Mouse (Mus musculus) ovary, adult 18-20 months (tissue): ENCODE results near the gene Zdhhc21.

Experiments used
- DNase-seq: peaks from one replicate; pipeline ENCODE4 v3.0.0; 2022; ENCODE audit warnings: low spot score, mixed read lengths

Gene Zdhhc21

DNA sequence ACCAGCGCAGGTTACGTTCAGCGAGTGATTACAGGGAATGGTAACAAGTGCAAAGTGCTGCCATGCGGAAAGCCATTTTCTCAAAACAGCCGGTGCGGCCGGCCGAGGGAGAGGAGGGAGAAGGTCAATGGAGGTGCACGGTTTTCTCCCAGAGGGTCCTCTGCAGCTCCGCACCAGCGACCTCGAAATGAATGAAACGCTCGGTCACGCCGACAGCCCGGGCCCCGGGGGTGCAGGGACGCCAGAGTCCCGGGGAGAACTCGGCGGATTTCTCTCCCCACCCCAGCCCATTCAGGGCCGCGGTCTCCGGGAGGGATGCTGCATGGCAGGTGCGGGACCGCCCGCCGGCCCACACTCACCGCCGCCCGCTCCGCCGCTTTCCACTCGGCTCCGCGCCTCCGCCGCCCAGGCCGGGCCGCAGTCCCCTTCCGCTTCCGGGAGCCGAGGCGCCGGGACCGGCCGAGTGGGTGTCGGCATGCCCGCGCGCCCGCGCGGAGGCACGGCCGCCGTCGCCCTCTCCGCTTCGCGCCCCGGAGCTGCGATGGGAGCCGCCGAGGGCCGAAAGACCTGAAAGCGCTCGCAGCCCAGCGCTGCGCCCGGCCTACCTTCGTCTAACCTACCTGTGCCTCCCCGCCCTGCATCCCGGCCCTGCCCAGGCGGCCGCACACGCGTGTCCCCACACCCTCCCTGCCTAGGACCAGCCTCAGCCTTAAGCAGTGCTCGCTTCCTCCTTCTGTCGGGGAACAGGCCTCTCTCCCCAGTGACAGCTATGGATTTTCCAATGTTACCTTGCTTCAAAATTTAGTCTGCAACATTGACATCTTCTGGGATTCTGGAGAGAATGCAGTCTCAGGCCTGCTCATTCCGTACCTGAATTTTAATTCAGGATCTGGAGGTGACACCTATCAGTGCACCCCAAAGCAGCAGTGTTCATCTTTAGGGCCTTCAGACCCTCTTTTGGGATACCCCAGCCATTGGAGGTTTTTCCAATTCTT lies at the start of gene Zdhhc21:
Gene Zdhhc21 (minus strand): TSS at position 828 of the 995 bp plus-strand sequence.
- peak; percentile 71 for DNase-seq

DNA sequence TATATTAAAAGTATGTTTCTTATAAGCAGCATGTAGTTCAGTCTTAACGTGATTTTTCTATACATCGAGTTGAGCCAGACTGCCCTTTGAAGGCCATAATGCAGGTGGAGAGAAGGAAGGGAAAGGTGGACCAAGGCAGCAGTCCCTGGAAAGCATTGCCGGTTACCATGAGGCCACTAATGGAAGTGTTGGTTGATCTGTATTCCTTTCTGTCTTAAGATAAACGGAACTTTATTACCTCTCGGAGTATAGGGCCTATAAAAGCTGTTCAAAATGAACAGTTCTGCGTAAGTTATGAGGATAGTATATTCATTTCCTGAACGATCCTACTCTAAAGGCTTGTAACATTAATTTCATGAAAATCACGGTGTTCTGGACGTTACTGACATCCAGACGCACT lies 35.5 kb upstream of the Zdhhc21 start:
- DNase-seq, result no peak

DNA sequence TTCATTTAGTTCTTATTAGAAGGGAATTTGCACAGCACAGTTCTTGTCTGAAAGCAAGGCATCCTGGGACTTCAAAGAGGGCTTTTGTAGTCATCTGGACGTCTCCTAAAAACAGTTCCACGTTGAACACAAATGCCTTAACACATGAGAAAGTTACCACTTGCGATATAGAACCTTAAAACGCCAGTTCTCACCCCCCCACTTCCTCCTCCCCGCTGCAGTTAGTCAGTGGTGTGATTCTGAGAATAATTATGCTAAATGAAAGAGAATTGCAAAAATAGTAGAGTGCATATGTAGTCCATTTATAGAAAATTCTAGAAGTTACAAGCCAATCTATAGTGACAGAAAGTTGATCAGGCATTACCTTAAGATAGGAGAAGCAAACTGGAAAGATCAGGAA lies 32.5 kb upstream of the Zdhhc21 start:
- DNase-seq, result no peak

DNA sequence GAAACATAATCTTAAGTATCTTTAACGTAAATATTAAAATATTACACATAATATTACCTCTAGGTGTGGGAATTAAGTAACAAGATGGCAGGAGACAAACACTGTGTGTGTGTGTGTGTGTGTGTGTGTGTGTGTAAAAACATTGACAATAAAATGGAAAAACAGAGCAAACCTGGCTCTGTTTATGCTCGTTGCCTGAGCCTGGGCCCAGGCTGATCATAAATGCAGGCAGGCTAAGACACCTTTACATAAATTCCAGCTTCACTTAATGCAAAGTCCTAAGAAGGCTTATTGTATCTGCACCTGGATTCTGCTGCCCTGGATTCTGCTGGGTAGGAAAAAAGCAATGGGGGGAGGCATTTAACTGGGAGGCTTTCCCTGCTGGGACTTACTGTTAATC lies 31.8 kb upstream of the Zdhhc21 start:
- no peak for DNase-seq

DNA sequence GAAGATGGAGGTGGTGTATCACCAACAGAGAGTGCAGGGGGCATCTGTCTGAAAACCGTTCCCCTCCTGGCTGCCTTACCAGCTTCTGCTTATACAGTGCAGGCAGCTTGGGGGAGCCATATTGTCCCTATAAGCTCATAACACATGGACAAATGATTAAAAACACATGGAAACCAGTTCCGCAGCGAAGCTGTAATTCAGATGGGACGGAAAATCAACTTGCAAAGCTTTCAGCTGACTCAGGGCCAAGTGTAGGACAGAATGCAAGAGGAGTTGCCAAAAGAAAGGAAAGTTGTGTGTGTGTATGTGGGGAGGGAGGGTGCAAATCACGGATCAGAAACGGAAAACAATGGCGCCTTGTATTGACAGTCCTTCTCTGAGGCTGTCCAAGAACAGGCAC lies 31.3 kb upstream of the Zdhhc21 start:
- no peak for DNase-seq

GRCm38 (mm10) chr4:82890585-82890984 lies 30.8 kb upstream of the Zdhhc21 start:
- DNase-seq, result no peak

DNA sequence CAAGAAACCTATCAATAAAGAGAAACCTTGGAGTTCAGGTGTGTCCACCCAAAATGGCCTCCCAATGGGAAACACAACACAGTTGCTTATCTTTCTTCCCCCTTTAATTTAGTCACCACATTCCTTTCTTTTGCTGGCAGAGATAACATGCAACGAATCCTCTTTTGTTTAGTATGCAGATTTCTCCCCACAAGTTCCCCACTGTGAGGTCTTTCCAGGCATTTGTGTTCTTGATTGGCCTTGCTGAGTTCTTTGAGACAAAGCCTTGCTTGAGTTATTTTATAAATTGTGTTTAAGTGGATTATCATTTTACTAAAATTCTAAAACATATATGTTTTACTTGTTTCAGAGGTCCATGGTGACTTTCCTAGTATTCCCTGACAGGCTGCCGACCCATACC lies 26.4 kb upstream of the Zdhhc21 start:
- DNase-seq, result no peak

DNA sequence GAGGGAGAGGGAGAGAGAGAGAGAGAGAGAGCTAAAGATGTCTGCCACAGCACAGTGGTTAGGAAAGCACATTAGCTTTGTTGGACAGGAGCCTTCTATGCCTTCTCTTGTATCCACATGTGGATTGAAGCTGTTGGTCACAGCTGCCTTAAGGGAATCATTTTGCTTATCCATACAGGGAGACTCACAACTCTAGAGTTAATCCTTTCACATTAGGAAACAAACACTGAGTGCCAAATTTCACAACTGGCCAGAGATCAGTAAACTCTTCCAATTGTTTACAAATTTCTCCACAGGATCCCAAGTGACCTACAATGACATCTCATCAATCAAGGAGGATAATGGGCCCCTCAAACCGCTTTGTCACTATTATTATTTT lies 25.8 kb upstream of the Zdhhc21 start:
- no peak for DNase-seq

- DNase-seq, result no peak
These were observed 25.1 kb upstream of the Zdhhc21 start, which contains the start of gene Cer1 for GRCm38 (mm10) chr4:82884636-82885534. TSS of gene Cer1 (minus strand) at chr4:82885148.

GRCm38 (mm10) chr4:82882500-82882899 lies 22.7 kb upstream of the Zdhhc21 start:
- DNase-seq, result no peak

DNA sequence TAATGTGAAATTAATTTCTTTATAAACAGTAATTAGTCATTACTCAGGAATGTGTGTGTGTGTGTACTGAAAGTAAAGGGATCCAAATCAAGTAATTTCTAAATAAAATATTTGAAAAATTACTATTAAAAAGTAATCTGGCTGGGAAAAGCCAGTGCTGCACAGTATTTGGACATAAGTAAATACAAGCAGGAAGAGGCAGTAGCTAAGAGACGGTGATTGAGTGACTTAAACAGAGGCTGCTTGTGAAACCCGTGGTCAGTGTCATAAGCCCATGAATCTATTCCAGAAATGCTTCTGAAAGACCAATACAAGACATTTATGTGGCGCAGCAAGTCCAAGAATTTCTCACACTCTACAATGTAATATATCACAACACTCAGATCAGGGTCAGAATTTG lies 21.6 kb upstream of the Zdhhc21 start:
- DNase-seq, result no peak

DNA sequence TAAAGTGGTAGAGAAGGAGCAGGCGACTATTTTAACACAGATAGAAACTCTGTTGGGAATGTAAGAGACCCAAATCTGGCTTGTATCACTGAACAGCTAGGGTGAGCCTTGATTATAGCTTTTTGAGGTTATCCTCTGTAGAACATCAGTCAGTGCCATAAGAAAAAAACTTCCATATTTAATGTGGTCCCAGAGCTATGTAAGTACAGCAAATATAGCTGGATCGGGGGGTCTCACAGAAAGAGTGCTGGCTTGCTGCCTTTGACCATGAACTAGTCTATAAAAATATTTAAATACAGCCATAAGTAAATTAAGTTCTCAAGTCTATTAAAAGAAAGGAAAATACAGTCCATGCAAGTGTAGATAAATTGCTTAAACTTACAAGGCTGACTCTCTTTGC lies 20.5 kb upstream of the Zdhhc21 start:
- DNase-seq, result no peak

DNA sequence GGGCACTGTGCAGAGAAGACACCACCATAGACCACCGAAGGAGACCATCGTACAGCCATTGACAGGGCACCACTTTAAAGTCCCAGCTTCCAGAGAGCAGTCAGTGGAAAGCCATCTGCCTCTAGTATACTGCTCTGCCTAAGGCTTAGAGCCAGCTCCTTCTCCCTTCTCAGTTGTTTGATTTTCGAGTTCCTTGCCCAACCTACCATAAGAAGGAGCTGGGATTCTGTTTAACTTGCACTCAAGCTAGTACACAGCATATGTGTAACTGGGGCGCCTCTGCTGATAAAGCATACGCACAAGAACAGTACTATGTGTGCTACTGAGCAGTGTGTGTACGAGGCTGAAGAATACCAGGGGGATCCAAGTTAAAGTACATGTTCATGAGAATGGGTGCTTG lies 19.4 kb upstream of the Zdhhc21 start:
- no peak for DNase-seq

DNA sequence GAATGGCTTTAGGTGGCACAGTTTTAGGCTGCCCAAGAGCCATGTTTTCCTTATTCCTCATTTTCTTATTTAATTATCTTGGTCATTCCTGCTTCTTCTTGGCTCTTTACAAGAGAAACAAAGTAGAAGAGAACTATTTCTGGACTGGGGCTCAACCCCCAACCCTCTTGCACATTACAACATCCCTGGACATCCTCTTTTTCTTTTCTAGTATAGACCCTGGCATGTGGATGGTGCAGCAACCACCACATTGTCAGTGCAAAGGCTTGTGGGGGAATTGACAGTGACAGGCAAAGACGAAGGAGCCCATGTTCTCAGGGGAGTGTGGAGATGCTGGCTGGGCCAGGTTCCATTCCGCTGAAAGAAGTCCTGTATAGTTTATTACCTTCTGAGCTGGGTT lies 16.9 kb upstream of the Zdhhc21 start:
- DNase-seq, result no peak

GRCm38 (mm10) chr4:82875532-82875931 lies 15.8 kb upstream of the Zdhhc21 start:
- DNase-seq, result no peak

- DNase-seq, result no peak
These were observed 15.0 kb upstream of the Zdhhc21 start for GRCm38 (mm10) chr4:82874791-82875190.

DNA sequence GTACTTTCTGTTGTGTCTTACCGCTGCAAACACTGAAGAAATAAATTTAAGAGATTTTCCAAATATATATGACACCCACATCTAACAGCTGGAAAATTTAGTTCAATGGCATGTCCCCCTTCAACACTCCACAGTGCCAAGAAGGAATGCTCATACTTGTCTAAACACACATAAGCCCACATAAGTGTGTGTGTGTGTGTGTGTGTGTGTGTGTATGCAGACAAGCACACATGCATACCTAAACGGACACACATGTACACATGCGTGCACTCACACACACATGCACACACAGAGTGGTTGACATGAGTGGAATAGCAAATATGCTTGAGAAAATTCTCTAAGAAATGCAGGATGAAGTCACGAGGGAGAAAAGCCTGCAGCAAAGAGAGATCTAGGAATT lies 12.8 kb upstream of the Zdhhc21 start:
- no peak for DNase-seq

DNA sequence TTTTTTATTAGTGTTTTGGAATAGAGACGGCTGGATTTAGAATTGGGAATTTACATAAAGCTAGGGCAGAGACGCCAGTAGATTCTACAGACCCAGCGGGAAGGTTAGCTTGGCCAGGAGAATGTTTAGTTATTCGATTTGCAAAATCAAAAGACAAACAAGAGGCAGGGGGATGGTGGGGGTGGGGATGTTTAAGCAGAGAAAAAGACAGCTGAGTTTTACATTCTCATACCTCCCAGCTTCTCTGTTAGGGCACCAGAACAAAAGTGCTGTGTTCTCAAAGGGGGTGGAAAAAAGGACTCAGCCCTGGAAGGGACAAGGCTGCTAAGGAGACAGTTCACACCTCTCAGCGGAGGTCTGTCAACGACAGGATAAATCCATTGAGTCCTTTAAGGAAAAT lies 12.4 kb upstream of the Zdhhc21 start:
- no peak for DNase-seq

DNA sequence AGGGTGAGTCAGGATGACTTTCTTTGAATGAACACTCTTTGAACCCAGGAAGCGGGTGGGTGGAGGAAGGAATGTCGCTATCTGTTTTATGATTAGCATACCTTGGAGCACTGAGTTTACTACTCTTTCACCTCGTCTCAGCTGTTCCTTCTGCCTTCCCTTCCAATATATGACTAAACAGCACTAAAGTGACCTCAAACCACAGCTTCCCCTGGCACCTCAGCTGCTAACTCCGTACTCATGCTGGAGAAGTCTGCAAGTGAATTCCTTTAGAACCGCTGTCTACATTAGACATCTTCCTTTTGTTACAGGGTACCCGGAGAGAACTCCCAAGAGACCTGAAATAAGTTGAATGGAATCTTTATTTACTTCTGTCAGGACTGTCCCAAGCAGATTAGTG lies 11.2 kb upstream of the Zdhhc21 start:
- no peak for DNase-seq

DNA sequence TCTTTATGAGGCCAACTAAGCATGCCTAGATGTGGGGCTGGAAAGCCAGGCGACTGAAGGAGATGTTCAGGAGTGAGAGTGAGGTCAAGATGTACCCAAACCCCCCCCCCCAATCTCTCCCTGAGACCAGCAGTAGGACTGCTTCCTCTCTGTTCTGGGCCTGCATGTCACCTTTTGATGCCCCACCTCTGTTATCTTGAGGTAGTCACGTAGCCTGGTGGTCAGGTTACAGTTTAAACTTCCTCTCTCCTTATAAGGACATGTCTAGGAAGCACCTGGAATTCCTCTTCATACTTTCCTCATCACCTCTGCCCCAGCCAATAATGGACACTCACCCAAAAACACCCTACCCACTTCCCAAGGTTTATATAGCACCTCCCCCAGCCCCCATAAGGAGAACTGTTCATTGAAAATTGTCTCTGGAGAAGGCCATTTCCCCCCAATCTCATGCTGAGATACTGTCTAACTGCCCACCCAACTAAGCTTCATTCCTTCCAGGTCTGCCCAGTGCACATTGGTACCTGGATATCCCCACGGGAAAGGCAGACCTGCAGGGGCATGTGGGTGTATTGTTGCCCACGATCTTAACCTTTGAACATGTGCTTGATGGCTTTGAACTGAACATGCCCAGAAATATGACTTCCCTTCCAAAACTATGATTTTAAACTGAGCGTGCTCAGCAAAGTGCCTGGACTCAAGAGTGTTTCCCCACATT lies 8.1 kb upstream of the Zdhhc21 start:
- no peak for DNase-seq

GRCm38 (mm10) chr4:82867111-82867510 lies 7.4 kb upstream of the Zdhhc21 start:
- DNase-seq, result no peak
